Mouse (Mus musculus) gastrocnemius, postnatal 4 days (tissue): ENCODE measurements around the gene Sez6l. TPM values are rescaled to one million over a fixed set of nuclear protein-coding genes. Genes with fewer than 3 reads are reported as not detected.

Source experiments
- DNase-seq, 2 experiments: peaks; one replicate each; pipeline ENCODE4 v3.0.0; 2021 to 2022; ENCODE audit warnings: low spot score in 2 of 2, mixed read lengths in 2 of 2
- total RNA-seq, 2 experiments: library from RNA; stranded (reverse); gene quantifications; 2 replicates each; pipeline ENCODE4 v1.2.3; 2021

Sez6l gene
- total RNA-seq, 2 experiments from 2014 or later, result 0.44 to 0.52 TPM

- no peak for DNase-seq
Observed at GRCm38 (mm10) chr5:112499918-112500682, 76.9 kb downstream of the Sez6l start.

- no peak for DNase-seq
Observed at GRCm38 (mm10) chr5:112498921-112499917, 77.8 kb downstream of the Sez6l start.

- DNase-seq, result no peak
Observed at GRCm38 (mm10) chr5:112496753-112497369, 80.1 kb downstream of the Sez6l start.

DNA sequence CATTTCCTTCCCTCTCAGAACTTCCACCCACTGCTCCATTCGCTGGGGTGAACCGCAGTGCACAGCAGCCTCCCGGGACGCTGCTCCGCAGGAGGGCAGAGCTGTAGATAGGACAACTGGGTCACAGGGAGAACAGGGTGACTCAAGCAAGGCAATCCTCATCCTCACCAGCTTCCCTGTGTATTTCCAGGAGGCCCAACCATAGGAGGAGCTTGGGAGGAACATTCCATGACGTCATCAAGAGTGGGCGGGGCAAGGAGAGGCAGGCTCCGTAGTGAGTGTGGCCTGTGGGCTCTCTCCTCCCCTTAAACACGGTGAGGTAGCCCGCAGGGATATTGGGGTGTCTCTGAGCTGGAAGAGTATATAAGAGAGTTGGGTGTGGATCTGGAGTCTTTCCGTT, 83.5 kb downstream of the Sez6l start:
- DNase-seq, result no peak

DNA sequence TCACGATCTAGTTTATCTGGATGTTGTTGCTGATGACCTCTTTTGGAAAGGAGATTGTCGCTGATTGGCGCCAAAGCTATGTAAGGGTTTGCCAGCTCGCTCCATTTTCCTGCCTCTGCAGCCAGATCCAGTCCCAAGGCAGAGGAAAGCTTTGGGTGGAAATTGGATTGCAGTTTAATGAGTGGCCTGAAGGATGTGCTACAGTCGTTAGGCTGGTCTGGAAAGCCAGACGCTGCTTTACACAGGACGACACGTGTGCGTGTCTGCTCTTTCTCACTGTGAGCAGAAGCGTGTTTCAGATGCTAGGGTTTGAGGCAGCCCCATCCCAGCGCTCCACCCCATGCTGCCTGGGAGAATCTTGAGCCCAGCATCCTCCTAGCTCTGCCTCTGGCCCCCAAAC, 85.5 kb downstream of the Sez6l start:
- no peak for DNase-seq

DNA sequence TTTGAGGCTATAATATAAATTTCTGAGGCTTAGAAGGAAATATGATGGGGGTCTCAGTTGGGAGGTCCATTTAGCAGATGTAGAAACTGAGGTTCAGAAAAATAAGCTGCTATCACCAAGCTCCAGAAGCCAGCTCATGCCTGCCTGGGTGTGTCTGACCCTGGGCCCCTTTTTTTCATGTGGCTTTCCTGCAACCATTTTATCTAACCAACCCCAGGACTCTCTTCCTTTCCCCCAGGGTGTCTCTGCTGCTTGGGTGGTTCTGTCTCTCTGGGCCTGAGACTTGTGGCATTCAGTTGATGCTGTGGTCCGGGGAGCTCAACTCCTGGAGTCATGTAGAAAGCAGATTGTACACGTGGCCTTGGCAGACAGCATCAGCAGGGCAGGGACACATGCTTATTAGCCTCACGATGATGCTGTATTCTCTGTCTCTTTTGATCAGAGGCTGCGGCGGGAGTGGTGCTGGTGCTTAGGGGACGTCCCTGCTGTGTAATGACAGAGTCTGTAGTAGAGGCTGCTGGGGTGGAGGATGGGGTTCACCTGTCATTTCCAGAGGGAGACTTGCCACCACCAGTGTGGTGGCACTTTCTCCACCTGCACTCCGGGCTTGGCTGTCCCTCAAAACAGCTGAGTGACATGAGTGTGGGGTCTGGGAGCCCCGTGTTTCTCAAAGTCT, 88.7 kb downstream of the Sez6l start:
- no peak for DNase-seq

- DNase-seq, result no peak
Observed at GRCm38 (mm10) chr5:112487504-112487903, 89.5 kb downstream of the Sez6l start.

DNA sequence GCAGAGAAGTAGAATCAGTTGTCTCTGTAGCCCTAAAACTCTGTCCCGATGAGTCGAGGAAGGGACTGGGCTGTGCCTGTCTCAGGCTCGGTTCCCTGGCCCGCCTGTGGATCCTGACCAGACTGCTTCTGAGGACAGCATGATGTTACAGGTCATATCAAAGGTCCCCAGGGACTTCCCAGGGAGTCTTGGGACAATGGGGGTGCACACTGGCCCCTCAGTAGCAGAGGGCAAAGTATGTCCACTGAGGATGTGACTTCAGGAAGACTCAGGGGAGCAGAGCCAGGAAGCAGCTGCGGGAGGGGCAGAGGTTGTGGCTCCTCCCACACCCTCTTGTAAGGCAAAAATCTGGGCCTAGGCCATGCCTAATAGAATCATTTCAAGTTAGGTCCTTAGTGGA, 90.6 kb downstream of the Sez6l start:
- DNase-seq, result no peak

DNA sequence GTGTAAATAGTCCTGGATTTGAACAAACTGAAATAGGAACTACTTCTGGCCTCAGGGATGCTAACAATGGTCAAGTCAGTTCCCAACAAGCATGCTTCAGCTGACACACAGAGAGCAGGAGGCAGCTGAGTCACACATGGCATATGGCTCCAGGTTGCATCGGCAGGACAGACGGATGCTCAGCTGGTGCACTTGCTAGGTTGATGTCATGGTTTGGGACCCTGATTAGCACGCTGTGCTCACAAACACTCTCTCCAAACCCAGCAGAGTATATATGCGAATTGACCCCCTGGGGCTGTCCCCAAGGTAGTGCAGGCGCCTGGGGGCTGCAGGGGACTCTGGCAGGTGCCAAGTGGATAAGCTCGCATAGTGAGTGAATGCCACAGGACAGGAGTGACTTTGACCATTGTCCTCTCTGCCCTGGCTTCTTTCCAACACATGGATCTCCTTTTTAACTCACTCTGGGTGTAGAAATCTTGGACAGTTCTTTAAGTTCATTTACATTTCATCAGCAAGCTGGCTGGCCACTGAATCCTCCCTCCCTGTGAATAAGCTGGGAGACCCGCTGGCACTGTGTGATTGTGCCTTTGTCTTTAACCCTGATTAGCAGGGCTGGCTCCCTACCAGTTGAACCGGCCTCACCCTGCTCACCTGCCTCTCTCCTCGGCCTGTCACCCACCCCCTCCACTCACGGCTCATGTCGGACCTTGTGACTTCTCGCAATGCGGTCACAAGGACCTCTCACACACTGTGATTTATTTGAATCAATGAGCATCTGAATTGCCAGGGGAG, 91.9 kb downstream of the Sez6l start:
- DNase-seq, result no peak

DNA sequence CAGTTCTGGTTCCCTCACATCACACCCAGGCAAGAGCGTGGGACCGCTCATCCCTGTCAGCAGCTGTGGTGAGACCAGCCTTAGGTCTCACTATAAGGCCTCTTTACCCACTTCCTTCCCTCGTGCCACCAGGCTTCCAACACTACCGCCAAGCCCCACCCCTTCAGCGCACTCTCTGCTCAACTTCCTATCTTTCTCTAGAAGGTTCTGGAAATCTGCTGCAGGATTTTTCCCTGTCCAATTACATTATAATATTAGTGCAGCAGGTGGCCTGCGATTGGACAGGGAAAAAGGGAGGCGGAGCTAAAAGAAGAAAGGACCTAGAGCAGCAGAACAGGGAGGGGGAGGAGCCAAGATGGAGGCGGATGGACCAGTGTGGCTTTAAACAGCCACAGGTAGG, 94.0 kb downstream of the Sez6l start:
- no peak for DNase-seq

GRCm38 (mm10) chr5:112482551-112482950, 94.4 kb downstream of the Sez6l start:
- DNase-seq, result no peak

GRCm38 (mm10) chr5:112481946-112482410, 95.0 kb downstream of the Sez6l start:
- no peak for DNase-seq

DNA sequence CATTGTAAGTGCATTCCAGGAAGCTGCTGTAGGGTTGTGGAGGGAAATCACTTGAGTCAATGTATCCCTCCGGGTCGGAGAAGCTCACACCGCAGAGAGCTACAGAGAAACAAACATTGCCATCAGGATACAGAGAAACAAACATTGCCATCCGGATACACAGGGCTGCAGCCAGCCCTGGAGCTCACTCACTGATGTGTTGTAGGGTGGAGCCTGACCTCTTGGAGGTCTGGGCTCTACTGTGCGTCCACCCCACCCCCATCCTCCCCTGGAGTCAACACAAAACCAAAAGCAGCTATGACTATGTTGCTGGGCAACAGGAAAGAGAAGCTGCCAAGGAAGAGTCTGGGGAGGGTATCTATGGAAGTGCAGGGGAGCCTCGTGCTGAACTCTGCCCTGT, 103.5 kb downstream of the Sez6l start:
- no peak for DNase-seq

DNA sequence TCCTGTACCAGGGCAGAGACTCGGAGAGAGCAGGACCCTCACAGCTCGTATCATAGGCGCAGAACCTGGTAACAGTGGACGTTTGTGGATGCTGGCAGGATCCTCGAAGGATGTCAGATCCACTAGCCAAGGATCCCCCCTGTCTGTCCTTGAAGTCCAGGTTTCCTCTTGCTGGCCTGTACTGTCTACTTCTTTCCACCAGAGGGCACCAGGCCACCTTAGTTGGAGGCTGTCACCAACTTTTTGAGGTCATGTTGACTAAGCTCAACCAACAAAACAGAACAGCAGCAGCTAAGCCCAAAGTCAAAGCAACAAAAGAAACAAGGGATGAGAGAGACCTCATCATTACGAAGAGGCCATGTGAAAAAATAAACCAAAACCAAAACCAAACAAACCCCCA, 106.8 kb downstream of the Sez6l start:
- no peak for DNase-seq

DNA sequence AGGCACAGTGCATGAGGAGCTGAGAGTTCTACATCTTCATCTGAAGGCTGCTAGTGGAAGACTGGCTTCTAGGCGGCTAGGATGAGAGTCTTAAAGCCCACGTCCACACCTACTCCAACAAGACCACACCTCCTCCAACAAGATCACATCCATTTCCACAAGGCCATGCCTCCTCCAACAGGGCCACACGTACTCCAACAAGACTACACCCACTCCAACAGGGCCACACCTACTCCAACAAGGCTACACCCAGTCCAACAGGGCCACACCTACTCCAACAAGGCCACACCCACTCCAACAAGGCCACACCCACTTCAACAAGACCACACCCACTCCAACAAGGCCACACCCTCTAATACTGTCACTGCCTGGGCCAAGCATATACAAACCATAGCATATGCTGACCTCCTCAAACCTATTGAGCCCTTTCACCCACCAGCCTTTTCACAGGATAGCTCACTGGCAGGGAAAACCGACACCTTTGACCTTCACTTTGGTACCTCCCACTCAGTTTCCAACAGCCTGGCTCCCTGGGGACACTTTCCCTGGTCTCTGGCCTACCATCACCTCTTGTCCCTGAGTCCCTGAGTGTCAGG, 107.9 kb downstream of the Sez6l start:
- DNase-seq, result no peak

DNA sequence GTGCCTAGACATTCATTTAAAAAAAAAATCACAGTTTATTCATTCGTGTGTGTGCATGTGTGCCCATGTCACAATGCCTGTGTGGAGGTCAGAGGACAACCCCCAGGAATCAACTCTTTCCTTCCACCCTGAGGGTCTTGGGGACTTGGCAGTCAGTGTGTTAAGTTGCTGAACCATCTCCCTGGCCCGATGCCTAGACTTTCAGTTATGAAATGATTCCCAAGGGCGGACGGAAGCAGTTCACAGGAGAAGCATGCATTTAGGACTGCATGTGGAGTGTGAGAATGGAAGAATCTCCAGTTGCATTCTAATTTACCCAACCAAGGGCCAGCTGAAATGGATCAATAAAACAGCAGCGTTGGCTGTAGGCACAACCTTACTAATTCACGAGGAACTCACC, 110.7 kb downstream of the Sez6l start:
- no peak for DNase-seq

DNA sequence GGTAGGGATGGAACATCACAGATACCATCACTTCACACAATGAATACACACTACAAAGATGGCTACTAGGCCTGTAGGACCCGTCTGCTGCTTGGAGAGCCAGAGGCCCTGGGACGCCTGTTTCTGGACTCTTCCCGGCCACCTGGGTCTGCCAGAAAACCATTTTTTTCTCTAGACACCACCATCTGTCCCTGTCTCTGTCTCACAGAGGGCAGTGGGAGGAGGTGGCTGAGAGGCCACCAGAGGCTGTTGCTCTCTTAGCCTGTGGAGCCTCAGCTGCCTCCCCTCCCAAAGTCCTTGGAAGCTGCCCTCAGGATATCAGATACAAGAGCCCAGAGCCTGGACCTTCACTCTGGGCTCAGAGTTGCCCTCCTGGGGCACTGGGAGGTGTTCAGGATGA, 117.1 kb downstream of the Sez6l start:
- DNase-seq, result no peak

DNA sequence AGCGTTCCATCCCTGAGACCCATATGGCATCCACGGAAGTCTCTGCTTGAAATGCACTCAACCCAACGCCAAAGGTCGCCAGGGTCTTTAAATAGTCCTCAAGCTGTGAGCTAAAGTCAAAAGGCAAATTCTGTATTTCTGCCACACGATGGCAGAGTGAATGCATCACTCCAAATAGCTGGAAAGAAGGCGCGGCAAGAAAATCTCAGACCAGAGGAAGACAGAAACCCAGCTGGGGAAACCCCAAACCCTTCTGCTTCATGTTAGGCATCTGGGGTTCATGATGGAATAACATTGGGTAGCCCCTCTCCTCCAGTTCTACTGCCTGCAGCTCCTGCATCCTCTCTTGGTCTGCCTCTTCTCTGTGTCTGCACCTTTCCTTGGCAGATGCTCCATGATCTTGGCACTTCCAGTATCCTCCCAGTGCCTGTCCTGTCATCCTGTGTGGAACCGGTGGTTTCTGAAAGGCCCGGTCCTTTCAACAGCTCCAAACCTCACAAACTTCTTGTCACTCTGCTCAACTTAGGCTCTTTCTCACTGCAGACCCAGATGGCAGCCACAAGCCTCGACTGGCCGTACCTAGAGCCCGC, 121.9 kb downstream of the Sez6l start:
- no peak for DNase-seq

DNA sequence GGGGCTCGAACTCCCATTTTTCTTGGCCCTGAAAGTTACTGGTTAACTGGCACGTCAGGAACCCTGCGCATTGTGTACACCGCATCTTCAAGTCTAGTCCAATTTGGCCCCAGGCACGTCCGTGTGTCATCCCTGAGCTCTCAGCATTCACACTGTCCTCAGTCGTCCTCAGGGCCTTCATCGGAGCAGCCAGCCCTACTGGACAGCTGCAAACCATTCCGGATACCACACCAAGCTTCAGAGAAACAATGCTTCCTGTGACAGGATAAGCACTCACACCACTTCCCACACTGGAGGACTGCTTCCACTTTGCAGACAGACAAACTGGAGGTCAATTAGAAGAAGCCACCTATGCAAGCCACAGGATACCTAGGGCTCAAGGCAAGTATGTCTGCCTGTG, 123.9 kb downstream of the Sez6l start:
- DNase-seq, result no peak
